Mouse (Mus musculus): ENCODE results near the gene Kif17. TPM values are rescaled to one million over a fixed set of nuclear protein-coding genes. Genes with fewer than 3 reads are reported as not detected.

Gene Kif17
- polyA plus RNA-seq (2015; fragmentation: Nextera tagmentation; extraction: Ambion mirVana), result 3.4 and 4.0 TPM in 2 replicates

- no peaks in the 10 kb centered on the region for H3K9me3 ChIP-seq (replicated peaks; ENCODE audit: control insufficient read depth, low read length, poor library complexity, severe bottlenecking)
- ATAC-seq, result peak; percentile 93
- peak within 1 kb of the TSS; percentile 82 for H3K9ac ChIP-seq (ENCODE audit: low read depth, low read length)
- H3K4me2 ChIP-seq (ENCODE audit: low read length), result peak within 1 kb of the TSS; percentile 83
- under 1% methylated on average over 58 of the region's 74 CpGs for whole genome bisulfite sequencing
- H3K27ac ChIP-seq (ENCODE audit: low read length), result peak within 1 kb of the TSS; percentile 72
- H3K27me3 ChIP-seq (ENCODE audit: control insufficient read depth, insufficient read depth, low read depth, low read length), result no peaks in the 10 kb centered on the region
- peaks cover 6% of the 10 kb centered on the region; the same call in 1 of the 2 replicates for H3K36me3 ChIP-seq (ENCODE audit: control insufficient read depth, insufficient read depth, low read length)
- H3K4me3 ChIP-seq (ENCODE audit: low read depth, low read length), result peak within 1 kb of the TSS; percentile 66
- H3K4me1 ChIP-seq (ENCODE audit: control insufficient read depth, insufficient read depth, low read length), result peaks cover 24% of the 10 kb centered on the region
These were observed at the start of gene Kif17, which contains the start of gene Sh2d5 for GRCm38 (mm10) chr4:138250088-138250960. Kif17 (plus strand) TSS chr4:138250435. Sh2d5 (plus strand) TSS chr4:138250403.

- H3K4me1 ChIP-seq (ENCODE audit: control insufficient read depth, insufficient read depth, low read length), result no peaks in the 10 kb centered on the region
- H3K4me2 ChIP-seq (ENCODE audit: low read length), result no peak overlapping the region
- no peak overlapping the region for H3K27ac ChIP-seq (ENCODE audit: low read length)
- H3K4me3 ChIP-seq (ENCODE audit: low read depth, low read length), result no peak overlapping the region
- no peak overlapping the region for H3K9ac ChIP-seq (ENCODE audit: low read depth, low read length)
- ATAC-seq, result no peak
- H3K9me3 ChIP-seq (replicated peaks; ENCODE audit: control insufficient read depth, low read length, poor library complexity, severe bottlenecking), result no peaks in the 10 kb centered on the region
- peaks cover 47% of the 10 kb centered on the region for H3K36me3 ChIP-seq (ENCODE audit: control insufficient read depth, insufficient read depth, low read length)
- H3K27me3 ChIP-seq (ENCODE audit: control insufficient read depth, insufficient read depth, low read depth, low read length), result no peaks in the 10 kb centered on the region
- 97% methylated on average over 3 of the region's 3 CpGs for WGBS
These were observed 49.5 kb upstream of the Kif17 start for GRCm38 (mm10) chr4:138200769-138201168.

GRCm38 (mm10) chr4:138201696-138202095 lies 48.5 kb upstream of the Kif17 start:
- Histone ChIP-seq H3K27ac (ENCODE audit: low read length) (no peak overlapping the region), H3K9ac (ENCODE audit: low read depth, low read length) (no peak overlapping the region), H3K4me3 (ENCODE audit: low read depth, low read length) (no peak overlapping the region), H3K4me1 (ENCODE audit: control insufficient read depth, insufficient read depth, low read length) (no peaks in the 10 kb centered on the region), H3K9me3 (replicated peaks; ENCODE audit: control insufficient read depth, low read length, poor library complexity, severe bottlenecking) (no peaks in the 10 kb centered on the region), H3K4me2 (ENCODE audit: low read length) (no peak overlapping the region), H3K36me3 (ENCODE audit: control insufficient read depth, insufficient read depth, low read length) (peaks cover 38% of the 10 kb centered on the region), H3K27me3 (ENCODE audit: control insufficient read depth, insufficient read depth, low read depth, low read length) (no peaks in the 10 kb centered on the region)
- ATAC-seq, result no peak
- 85% methylated on average over 9 of the region's 9 CpGs for WGBS

GRCm38 (mm10) chr4:138210116-138210515 lies 40.1 kb upstream of the Kif17 start:
- no peak overlapping the region for H3K4me2 ChIP-seq (ENCODE audit: low read length)
- ATAC-seq, result no peak
- WGBS, result 86% methylated on average over 5 of the region's 5 CpGs

GRCm38 (mm10) chr4:138213861-138214260 lies 36.4 kb upstream of the Kif17 start:
- WGBS, result 87% methylated on average over 3 of the region's 3 CpGs
- H3K27ac ChIP-seq (ENCODE audit: low read length), result no peak overlapping the region

More at GRCm38 (mm10) chr4:138210116-138210515, 40.1 kb upstream of the Kif17 start:
- Histone ChIP-seq H3K9ac (ENCODE audit: low read depth, low read length) (no peak overlapping the region), H3K4me3 (ENCODE audit: low read depth, low read length) (no peak overlapping the region), H3K27me3 (ENCODE audit: control insufficient read depth, insufficient read depth, low read depth, low read length) (no peaks in the 10 kb centered on the region), H3K4me1 (ENCODE audit: control insufficient read depth, insufficient read depth, low read length) (no peaks in the 10 kb centered on the region; the same call in 1 of the 2 replicates), H3K27ac (ENCODE audit: low read length) (no peak overlapping the region), H3K9me3 (replicated peaks; ENCODE audit: control insufficient read depth, low read length, poor library complexity, severe bottlenecking) (no peaks in the 10 kb centered on the region), H3K36me3 (ENCODE audit: control insufficient read depth, insufficient read depth, low read length) (peaks cover 21% of the 10 kb centered on the region)

GRCm38 (mm10) chr4:138215671-138216199 lies 34.5 kb upstream of the Kif17 start:
- WGBS, result 33% methylated on average over 13 of the region's 13 CpGs
- H3K27me3 ChIP-seq (ENCODE audit: control insufficient read depth, insufficient read depth, low read depth, low read length), result no peaks in the 10 kb centered on the region
- H3K36me3 ChIP-seq (ENCODE audit: control insufficient read depth, insufficient read depth, low read length), result no peaks in the 10 kb centered on the region
- H3K27ac ChIP-seq (ENCODE audit: low read length), result peak overlapping the region; percentile 100
- H3K4me1 ChIP-seq (ENCODE audit: control insufficient read depth, insufficient read depth, low read length), result peaks cover 31% of the 10 kb centered on the region
- H3K9ac ChIP-seq (ENCODE audit: low read depth, low read length), result peak overlapping the region; percentile 97
- H3K4me3 ChIP-seq (ENCODE audit: low read depth, low read length), result peak overlapping the region; percentile 68
- no peaks in the 10 kb centered on the region for H3K9me3 ChIP-seq (replicated peaks; ENCODE audit: control insufficient read depth, low read length, poor library complexity, severe bottlenecking)
- peak overlapping the region; percentile 64 for H3K4me2 ChIP-seq (ENCODE audit: low read length)
- ATAC-seq, result no peak

More at GRCm38 (mm10) chr4:138213861-138214260, 36.4 kb upstream of the Kif17 start:
- no peak overlapping the region for H3K4me2 ChIP-seq (ENCODE audit: low read length)
- H3K4me3 ChIP-seq (ENCODE audit: low read depth, low read length), result no peak overlapping the region
- no peaks in the 10 kb centered on the region for H3K9me3 ChIP-seq (replicated peaks; ENCODE audit: control insufficient read depth, low read length, poor library complexity, severe bottlenecking)
- no peak for ATAC-seq
- no peaks in the 10 kb centered on the region for H3K27me3 ChIP-seq (ENCODE audit: control insufficient read depth, insufficient read depth, low read depth, low read length)
- peaks cover 10% of the 10 kb centered on the region for H3K36me3 ChIP-seq (ENCODE audit: control insufficient read depth, insufficient read depth, low read length)
- no peak overlapping the region for H3K9ac ChIP-seq (ENCODE audit: low read depth, low read length)
- peaks cover 20% of the 10 kb centered on the region for H3K4me1 ChIP-seq (ENCODE audit: control insufficient read depth, insufficient read depth, low read length)

GRCm38 (mm10) chr4:138216200-138216890 lies 33.9 kb upstream of the Kif17 start, which contains the start of gene Hp1bp3:
Hp1bp3 (plus strand) TSS chr4:138216296.
- under 1% methylated on average over 58 of the region's 84 CpGs for WGBS

GRCm38 (mm10) chr4:138216891-138217392 lies 33.3 kb upstream of the Kif17 start:
- Histone ChIP-seq H3K27ac (ENCODE audit: low read length) (peak overlapping the region; percentile 100), H3K4me1 (ENCODE audit: control insufficient read depth, insufficient read depth, low read length) (peaks cover 31% of the 10 kb centered on the region), H3K4me2 (ENCODE audit: low read length) (peak overlapping the region; percentile 80), H3K4me3 (ENCODE audit: low read depth, low read length) (peak overlapping the region; percentile 68), H3K9me3 (replicated peaks; ENCODE audit: control insufficient read depth, low read length, poor library complexity, severe bottlenecking) (no peaks in the 10 kb centered on the region), H3K9ac (ENCODE audit: low read depth, low read length) (peak overlapping the region; percentile 97), H3K27me3 (ENCODE audit: control insufficient read depth, insufficient read depth, low read depth, low read length) (no peaks in the 10 kb centered on the region), H3K36me3 (ENCODE audit: control insufficient read depth, insufficient read depth, low read length) (no peaks in the 10 kb centered on the region)
- ATAC-seq, result peak; percentile 93
- WGBS, result under 1% methylated on average over 54 of the region's 68 CpGs

More at GRCm38 (mm10) chr4:138216200-138216890, 33.9 kb upstream of the Kif17 start, which contains the start of gene Hp1bp3:
- peak within 1 kb of the TSS; percentile 97 for H3K9ac ChIP-seq (ENCODE audit: low read depth, low read length)
- peak within 1 kb of the TSS; percentile 100 for H3K27ac ChIP-seq (ENCODE audit: low read length)
- no peaks in the 10 kb centered on the region for H3K36me3 ChIP-seq (ENCODE audit: control insufficient read depth, insufficient read depth, low read length)
- ATAC-seq, result peak; percentile 80
- H3K4me2 ChIP-seq (ENCODE audit: low read length), result peak within 1 kb of the TSS; percentile 80
- no peaks in the 10 kb centered on the region for H3K27me3 ChIP-seq (ENCODE audit: control insufficient read depth, insufficient read depth, low read depth, low read length)
- peaks cover 31% of the 10 kb centered on the region for H3K4me1 ChIP-seq (ENCODE audit: control insufficient read depth, insufficient read depth, low read length)
- peak within 1 kb of the TSS; percentile 68 for H3K4me3 ChIP-seq (ENCODE audit: low read depth, low read length)
- no peaks in the 10 kb centered on the region for H3K9me3 ChIP-seq (replicated peaks; ENCODE audit: control insufficient read depth, low read length, poor library complexity, severe bottlenecking)

Measured in midbrain, embryonic 16.5 days (tissue).